Mouse (Mus musculus): Measurements from ENCODE around the gene Txndc11. TPM values are rescaled to one million over a fixed set of nuclear protein-coding genes. Genes with fewer than 3 reads are reported as not detected.

Gene Txndc11
- polyA plus RNA-seq, 1 experiment from 2014 or later, result 33.9 TPM

DNA sequence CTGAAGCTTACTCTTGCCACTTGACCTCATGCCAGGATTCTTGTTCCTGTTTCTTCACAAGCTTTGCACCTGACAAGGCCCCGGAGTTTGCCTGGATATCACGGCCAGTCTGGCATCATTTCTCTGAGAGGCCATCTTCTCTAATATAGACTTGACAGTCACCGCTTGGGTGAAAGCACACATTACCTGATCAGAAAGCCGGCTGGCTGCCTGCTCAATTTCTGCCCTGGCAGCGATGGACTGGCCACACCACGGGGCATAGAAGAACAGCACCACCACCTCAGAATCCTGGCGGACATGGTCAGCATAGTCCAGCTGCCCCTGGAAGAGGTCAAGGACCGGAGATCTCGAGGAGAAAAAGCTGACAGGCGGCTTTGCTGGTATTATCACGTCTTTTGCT, 6.1 kb downstream of the Txndc11 start:
- DNase-seq (ENCODE audit: low spot score) (no peak), ATAC-seq (replicated peaks; ENCODE audit: insufficient number of reproducible peaks, low FRiP score, low TSS enrichment, low read depth) (no peak)
- H3K4me2 ChIP-seq (ENCODE audit: low read depth, low read length), result no peak overlapping the region
- no peak overlapping the region for H3K27ac ChIP-seq (replicated peaks; ENCODE audit: low read depth, low read length)
- H3K4me3 ChIP-seq (ENCODE audit: low read depth, low read length), result no peak overlapping the region
- no peaks in the 10 kb centered on the region; the same call in 1 of the 2 replicates for H3K36me3 ChIP-seq (replicated peaks; ENCODE audit: control insufficient read depth, insufficient read depth, low read depth, low read length)
- no peaks in the 10 kb centered on the region for H3K27me3 ChIP-seq (ENCODE audit: control insufficient read depth, insufficient read depth, low read length)
- H3K9me3 ChIP-seq (replicated peaks; ENCODE audit: control insufficient read depth, low read length), result no peaks in the 10 kb centered on the region
- 92% methylated on average over 11 of the region's 11 CpGs for WGBS
- no peaks in the 10 kb centered on the region for H3K4me1 ChIP-seq (ENCODE audit: control insufficient read depth, insufficient read depth, low read length)
- no peak overlapping the region for H3K9ac ChIP-seq (replicated peaks; ENCODE audit: low read length)

GRCm38 (mm10) chr16:11125371-11125770, 9.1 kb downstream of the Txndc11 start:
- no peaks in the 10 kb centered on the region; the same call in 1 of the 2 replicates for H3K36me3 ChIP-seq (replicated peaks; ENCODE audit: control insufficient read depth, insufficient read depth, low read depth, low read length)
- no peak for DNase-seq (ENCODE audit: low spot score)

DNA sequence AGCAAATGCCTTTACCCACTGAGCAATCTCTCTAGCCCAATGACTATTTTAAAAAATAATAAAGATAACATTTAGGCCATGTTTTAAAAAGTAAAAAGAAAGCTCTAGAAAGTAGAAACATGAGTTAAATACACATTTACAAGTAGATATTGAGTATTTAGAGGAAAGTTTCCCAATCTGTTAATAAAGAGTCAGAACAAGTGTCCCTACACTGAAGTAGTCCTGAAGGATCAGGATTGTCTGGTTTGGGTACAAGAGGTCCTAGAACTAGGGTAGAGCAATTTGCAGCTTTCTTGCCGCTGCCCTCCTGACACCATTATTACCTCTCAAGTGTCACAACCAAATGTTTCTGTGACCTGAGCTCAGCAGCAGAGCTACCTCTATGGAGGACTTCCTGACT, 10.3 kb downstream of the Txndc11 start:
- no peak overlapping the region for H3K27ac ChIP-seq (replicated peaks; ENCODE audit: low read depth, low read length)
- no peak for DNase-seq (ENCODE audit: low spot score)
- 93% methylated on average over 1 of the region's 1 CpGs for WGBS
- no peak overlapping the region for H3K4me3 ChIP-seq (ENCODE audit: low read depth, low read length)
- ATAC-seq (replicated peaks; ENCODE audit: insufficient number of reproducible peaks, low FRiP score, low TSS enrichment, low read depth), result no peak
- H3K36me3 ChIP-seq (replicated peaks; ENCODE audit: control insufficient read depth, insufficient read depth, low read depth, low read length), result no peaks in the 10 kb centered on the region; the same call in 1 of the 2 replicates
- H3K4me1 ChIP-seq (ENCODE audit: control insufficient read depth, insufficient read depth, low read length), result no peaks in the 10 kb centered on the region
- H3K9ac ChIP-seq (replicated peaks; ENCODE audit: low read length), result no peak overlapping the region
- no peaks in the 10 kb centered on the region for H3K9me3 ChIP-seq (replicated peaks; ENCODE audit: control insufficient read depth, low read length)
- H3K4me2 ChIP-seq (ENCODE audit: low read depth, low read length), result no peak overlapping the region
- no peaks in the 10 kb centered on the region for H3K27me3 ChIP-seq (ENCODE audit: control insufficient read depth, insufficient read depth, low read length)

More at GRCm38 (mm10) chr16:11125371-11125770, 9.1 kb downstream of the Txndc11 start:
- H3K27ac ChIP-seq (replicated peaks; ENCODE audit: low read depth, low read length), result no peak overlapping the region
- H3K4me2 ChIP-seq (ENCODE audit: low read depth, low read length), result no peak overlapping the region
- H3K9me3 ChIP-seq (replicated peaks; ENCODE audit: control insufficient read depth, low read length), result no peaks in the 10 kb centered on the region
- no peaks in the 10 kb centered on the region for H3K27me3 ChIP-seq (ENCODE audit: control insufficient read depth, insufficient read depth, low read length)
- WGBS, result 89% methylated on average over 2 of the region's 2 CpGs
- no peak overlapping the region for H3K4me3 ChIP-seq (ENCODE audit: low read depth, low read length)
- H3K4me1 ChIP-seq (ENCODE audit: control insufficient read depth, insufficient read depth, low read length), result no peaks in the 10 kb centered on the region
- H3K9ac ChIP-seq (replicated peaks; ENCODE audit: low read length), result no peak overlapping the region
- ATAC-seq (replicated peaks; ENCODE audit: insufficient number of reproducible peaks, low FRiP score, low TSS enrichment, low read depth), result no peak

GRCm38 (mm10) chr16:11122625-11123024, 11.8 kb downstream of the Txndc11 start:
- H3K36me3 ChIP-seq (replicated peaks; ENCODE audit: control insufficient read depth, insufficient read depth, low read depth, low read length), result no peaks in the 10 kb centered on the region; the same call in 1 of the 2 replicates
- 87% methylated on average over 2 of the region's 2 CpGs for WGBS
- H3K4me3 ChIP-seq (ENCODE audit: low read depth, low read length), result no peak overlapping the region
- no peak overlapping the region for H3K9ac ChIP-seq (replicated peaks; ENCODE audit: low read length)
- H3K27me3 ChIP-seq (ENCODE audit: control insufficient read depth, insufficient read depth, low read length), result no peaks in the 10 kb centered on the region
- no peak for DNase-seq (ENCODE audit: low spot score)
- H3K4me1 ChIP-seq (ENCODE audit: control insufficient read depth, insufficient read depth, low read length), result no peaks in the 10 kb centered on the region
- no peak overlapping the region for H3K27ac ChIP-seq (replicated peaks; ENCODE audit: low read depth, low read length)
- H3K9me3 ChIP-seq (replicated peaks; ENCODE audit: control insufficient read depth, low read length), result no peaks in the 10 kb centered on the region
- no peak overlapping the region for H3K4me2 ChIP-seq (ENCODE audit: low read depth, low read length)
- ATAC-seq (replicated peaks; ENCODE audit: insufficient number of reproducible peaks, low FRiP score, low TSS enrichment, low read depth), result no peak

DNA sequence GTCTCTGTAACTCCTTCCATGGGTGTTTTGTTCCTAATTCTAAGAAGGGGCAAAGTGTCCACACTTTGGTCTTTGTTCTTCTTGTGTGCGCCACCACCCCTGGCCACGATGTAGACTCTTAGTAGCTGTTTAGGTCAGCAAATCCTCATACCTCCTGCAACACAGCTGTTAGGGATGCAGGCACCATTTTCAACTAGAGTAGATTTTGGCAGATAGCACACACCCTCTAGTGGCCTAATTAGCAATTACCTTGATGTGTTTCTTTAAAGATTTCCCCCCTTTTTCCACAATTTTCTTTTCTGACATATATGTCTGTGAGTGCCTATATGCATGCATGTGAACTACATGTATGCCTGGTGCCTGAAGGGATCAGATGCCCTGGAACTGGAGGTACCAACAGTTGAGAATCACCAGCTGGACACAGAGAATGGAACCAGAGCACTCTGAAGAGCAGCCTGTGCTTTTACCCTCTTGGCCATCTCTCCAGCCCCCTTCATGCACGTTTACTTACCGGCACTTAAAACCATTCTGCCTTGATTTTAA, 25.2 kb downstream of the Txndc11 start:
- 76% methylated on average over 4 of the region's 4 CpGs for WGBS
- peak; percentile 62 for DNase-seq (ENCODE audit: low spot score)

GRCm38 (mm10) chr16:11104905-11105304, 29.5 kb downstream of the Txndc11 start:
- Histone ChIP-seq H3K27ac (replicated peaks; ENCODE audit: low read depth, low read length) (no peak overlapping the region), H3K4me3 (ENCODE audit: low read depth, low read length) (no peak overlapping the region), H3K36me3 (replicated peaks; ENCODE audit: control insufficient read depth, insufficient read depth, low read depth, low read length) (no peaks in the 10 kb centered on the region), H3K4me2 (ENCODE audit: low read depth, low read length) (no peak overlapping the region), H3K27me3 (ENCODE audit: control insufficient read depth, insufficient read depth, low read length) (no peaks in the 10 kb centered on the region), H3K9ac (replicated peaks; ENCODE audit: low read length) (no peak overlapping the region), H3K9me3 (replicated peaks; ENCODE audit: control insufficient read depth, low read length) (no peaks in the 10 kb centered on the region), H3K4me1 (ENCODE audit: control insufficient read depth, insufficient read depth, low read length) (no peaks in the 10 kb centered on the region)
- no peak for ATAC-seq (replicated peaks; ENCODE audit: insufficient number of reproducible peaks, low FRiP score, low TSS enrichment, low read depth)
- 86% methylated on average over 1 of the region's 1 CpGs for WGBS
- DNase-seq (ENCODE audit: low spot score), result no peak

More for the DNA sequence above, 25.2 kb downstream of the Txndc11 start:
- Histone ChIP-seq H3K4me3 (ENCODE audit: low read depth, low read length) (no peak overlapping the region), H3K36me3 (replicated peaks; ENCODE audit: control insufficient read depth, insufficient read depth, low read depth, low read length) (no peaks in the 10 kb centered on the region), H3K27me3 (ENCODE audit: control insufficient read depth, insufficient read depth, low read length) (no peaks in the 10 kb centered on the region), H3K4me2 (ENCODE audit: low read depth, low read length) (no peak overlapping the region), H3K4me1 (ENCODE audit: control insufficient read depth, insufficient read depth, low read length) (no peaks in the 10 kb centered on the region), H3K9me3 (replicated peaks; ENCODE audit: control insufficient read depth, low read length) (no peaks in the 10 kb centered on the region), H3K27ac (replicated peaks; ENCODE audit: low read depth, low read length) (no peak overlapping the region), H3K9ac (replicated peaks; ENCODE audit: low read length) (no peak overlapping the region)
- no peak for ATAC-seq (replicated peaks; ENCODE audit: insufficient number of reproducible peaks, low FRiP score, low TSS enrichment, low read depth)

- ATAC-seq (replicated peaks; ENCODE audit: insufficient number of reproducible peaks, low FRiP score, low TSS enrichment, low read depth), result no peak
- Histone ChIP-seq H3K9ac (replicated peaks; ENCODE audit: low read length) (no peak overlapping the region), H3K4me3 (ENCODE audit: low read depth, low read length) (no peak overlapping the region), H3K27me3 (ENCODE audit: control insufficient read depth, insufficient read depth, low read length) (no peaks in the 10 kb centered on the region), H3K9me3 (replicated peaks; ENCODE audit: control insufficient read depth, low read length) (no peaks in the 10 kb centered on the region), H3K36me3 (replicated peaks; ENCODE audit: control insufficient read depth, insufficient read depth, low read depth, low read length) (no peaks in the 10 kb centered on the region), H3K4me2 (ENCODE audit: low read depth, low read length) (no peak overlapping the region), H3K27ac (replicated peaks; ENCODE audit: low read depth, low read length) (no peak overlapping the region), H3K4me1 (ENCODE audit: control insufficient read depth, insufficient read depth, low read length) (no peaks in the 10 kb centered on the region)
- 83% methylated on average over 3 of the region's 3 CpGs for WGBS
- DNase-seq (ENCODE audit: low spot score), result no peak
Measured at GRCm38 (mm10) chr16:11097301-11097700, 37.1 kb downstream of the Txndc11 start.

GRCm38 (mm10) chr16:11093717-11094386, 40.6 kb downstream of the Txndc11 start:
- no peak for DNase-seq (ENCODE audit: low spot score)
- Histone ChIP-seq H3K27ac (replicated peaks; ENCODE audit: low read depth, low read length) (no peak overlapping the region), H3K4me3 (ENCODE audit: low read depth, low read length) (no peak overlapping the region), H3K9ac (replicated peaks; ENCODE audit: low read length) (no peak overlapping the region), H3K4me1 (ENCODE audit: control insufficient read depth, insufficient read depth, low read length) (no peaks in the 10 kb centered on the region), H3K27me3 (ENCODE audit: control insufficient read depth, insufficient read depth, low read length) (no peaks in the 10 kb centered on the region), H3K4me2 (ENCODE audit: low read depth, low read length) (no peak overlapping the region), H3K36me3 (replicated peaks; ENCODE audit: control insufficient read depth, insufficient read depth, low read depth, low read length) (peaks cover 3% of the 10 kb centered on the region; the same call in 1 of the 2 replicates), H3K9me3 (replicated peaks; ENCODE audit: control insufficient read depth, low read length) (no peaks in the 10 kb centered on the region)
- no peak for ATAC-seq (replicated peaks; ENCODE audit: insufficient number of reproducible peaks, low FRiP score, low TSS enrichment, low read depth)
- 92% methylated on average over 13 of the region's 13 CpGs for WGBS
